Mouse (Mus musculus) heart, postnatal 14 days (tissue): ENCODE results near the gene Khnyn. TPM values are rescaled to one million over a fixed set of nuclear protein-coding genes. Genes with fewer than 3 reads are reported as not detected.

Experiments used
- DNase-seq, 2 experiments: peaks; one replicate each; pipeline ENCODE4 v3.0.0; 2021 to 2022
- intact Hi-C: fragments of 180-260 bp; cut with DNase I; formaldehyde crosslinking; loops from one replicate; pipeline ENCODE4 v1.15.1; 2025
- total RNA-seq, 2 experiments: library from RNA; stranded (reverse); gene quantifications; 2 replicates each; pipeline ENCODE4 v1.2.3; 2021

Khnyn gene
- total RNA-seq, 2 experiments from 2014 or later = 13.4 to 14.3 TPM

- DNase-seq = no peak
- intact Hi-C loops = no loop called here
These were observed 15.6 kb downstream of the Khnyn start for GRCm38 (mm10) chr14:55900414-55900755.

- no peak for DNase-seq
- intact Hi-C loops = no loop called here
These were observed 20.8 kb downstream of the Khnyn start for GRCm38 (mm10) chr14:55905518-55905917.

- no peak for DNase-seq
- intact Hi-C loops = no loop called here
These were observed 28.7 kb downstream of the Khnyn start for GRCm38 (mm10) chr14:55913406-55913805.

- peak; percentile 64 to 85 for DNase-seq
- intact Hi-C loops = loop anchor here (1.0 to 2.0 kb wide), 3 partner anchors 44 to 138 kb away; no protein-coding TSS in a partner anchor
These were observed 33.7 kb downstream of the Khnyn start for GRCm38 (mm10) chr14:55918240-55919082.

GRCm38 (mm10) chr14:55922475-55923232 lies 37.9 kb downstream of the Khnyn start:
- no peak for DNase-seq
- intact Hi-C loops = no loop called here

GRCm38 (mm10) chr14:55926847-55927246 lies 42.1 kb downstream of the Khnyn start:
- no peak for DNase-seq
- intact Hi-C loops = no loop called here

GRCm38 (mm10) chr14:55929263-55929997 lies 44.7 kb downstream of the Khnyn start:
- intact Hi-C loops = no loop called here
- no peak for DNase-seq

- intact Hi-C loops = no loop called here
- peak; percentile 48 to 54 for DNase-seq
These were observed 48.8 kb downstream of the Khnyn start for GRCm38 (mm10) chr14:55933586-55933985.

- intact Hi-C loops = no loop called here
These were observed 55.5 kb downstream of the Khnyn start for GRCm38 (mm10) chr14:55940070-55940800.

GRCm38 (mm10) chr14:55943601-55944000 lies 58.9 kb downstream of the Khnyn start:
- DNase-seq = no peak
- intact Hi-C loops = no loop called here

More at GRCm38 (mm10) chr14:55940070-55940800, 55.5 kb downstream of the Khnyn start:
- no peak for DNase-seq

GRCm38 (mm10) chr14:55944575-55944974 lies 59.8 kb downstream of the Khnyn start, which contains the start of gene Cma1:
Gene Cma1 (minus strand): TSS chr14:55944675.
- intact Hi-C loops = no loop called here
- no peak for DNase-seq

- intact Hi-C loops = no loop called here
- DNase-seq = no peak
These were observed 61.7 kb downstream of the Khnyn start for GRCm38 (mm10) chr14:55946269-55946969.

Other genes with a start within 250 kb of the Khnyn start
- 10 to 100 TPM; 41.4 to 49.9 TPM for gene Ipo4, start 249.0 kb upstream of the Khnyn start, total RNA-seq
- 1 to 10 TPM; 2.2 to 2.9 TPM for gene Gm49378, start 247.1 kb upstream of the Khnyn start, total RNA-seq
- gene Tm9sf1, start 241.1 kb upstream of the Khnyn start, total RNA-seq = 10 to 100 TPM; 45.3 to 45.4 TPM
- gene Tssk4, start 234.8 kb upstream of the Khnyn start, total RNA-seq = under 1 TPM; 0.53 to 0.76 TPM
- 10 to 100 TPM; 52.4 to 55.9 TPM for gene Mdp1, start 224.4 kb upstream of the Khnyn start, total RNA-seq
- gene Gmpr2, start 213.0 kb upstream of the Khnyn start, total RNA-seq = 10 to 100 TPM; 12.8 to 14.1 TPM
- gene Nedd8, start 212.8 kb upstream of the Khnyn start, total RNA-seq = 100 to 1,000 TPM; 254 to 257 TPM
- gene Tinf2, start 203.1 kb upstream of the Khnyn start, total RNA-seq = 10 to 100 TPM; 10.5 to 10.8 TPM
- gene Tgm1, start 171.0 kb upstream of the Khnyn start, total RNA-seq = under 1 TPM; 0.29 TPM
- 10 to 100 TPM; 11.4 to 13.7 TPM for gene Rabggta, start 162.7 kb upstream of the Khnyn start, total RNA-seq
- 10 to 100 TPM; 54.6 to 56.2 TPM for gene Dhrs1, start 139.3 kb upstream of the Khnyn start, total RNA-seq
- 10 to 100 TPM; 11.2 to 11.4 TPM for gene Nop9, start 139.3 kb upstream of the Khnyn start, total RNA-seq
- gene Cideb, start 126.5 kb upstream of the Khnyn start, total RNA-seq = 1 to 10 TPM in 1 of 2 experiments, under 1 TPM in 1; 1.00 to 1.0 TPM
- gene Ltb4r2, start 123.5 kb upstream of the Khnyn start, total RNA-seq = under 1 TPM; 0.12 to 0.17 TPM
- gene Ltb4r1, start 119.0 kb upstream of the Khnyn start, total RNA-seq = under 1 TPM; 0.37 to 0.60 TPM
- 10 to 100 TPM; 19.8 to 21.1 TPM for gene Adcy4, start 100.9 kb upstream of the Khnyn start, total RNA-seq
- gene Ripk3, start 96.1 kb upstream of the Khnyn start, total RNA-seq = 1 to 10 TPM; 4.4 to 6.1 TPM
- 1 to 10 TPM; 7.0 to 9.2 TPM for gene Nfatc4, start 61.8 kb upstream of the Khnyn start, total RNA-seq
- 10 to 100 TPM; 13.6 to 15.8 TPM for gene Nynrin, start 30.9 kb upstream of the Khnyn start, total RNA-seq
- under 1 TPM; 0.10 TPM for gene Cbln3, start 555 bp upstream of the Khnyn start, total RNA-seq
- 10 to 100 TPM; 71.5 to 78.4 TPM for gene Sdr39u1, start 15.3 kb downstream of the Khnyn start, total RNA-seq
- gene Cma1, start 59.7 kb downstream of the Khnyn start, total RNA-seq = 1 to 10 TPM; 4.4 to 5.1 TPM
- gene Cma2, start 66.0 kb downstream of the Khnyn start, total RNA-seq = not detected
- not detected for gene Mcpt1, start 133.0 kb downstream of the Khnyn start, total RNA-seq
- gene Mcpt9, start 145.5 kb downstream of the Khnyn start, total RNA-seq = not detected
- gene Mcpt2, start 157.1 kb downstream of the Khnyn start, total RNA-seq = not detected
- gene Mcpt4, start 177.4 kb downstream of the Khnyn start, total RNA-seq = 1 to 10 TPM; 2.8 to 3.2 TPM
- gene Mcpt8, start 200.3 kb downstream of the Khnyn start, total RNA-seq = not detected
- not detected for gene Ctsg, start 217.6 kb downstream of the Khnyn start, total RNA-seq
- not detected for gene Gzme, start 235.7 kb downstream of the Khnyn start, total RNA-seq
- not detected for gene Gzmd, start 247.7 kb downstream of the Khnyn start, total RNA-seq